Mouse (Mus musculus): ENCODE measurements around the gene Phex. TPM values are rescaled to one million over a fixed set of nuclear protein-coding genes. Genes with fewer than 3 reads are reported as not detected.

The Phex gene
- polyA plus RNA-seq, 1 experiment from 2014 or later = 4.1 TPM

DNA sequence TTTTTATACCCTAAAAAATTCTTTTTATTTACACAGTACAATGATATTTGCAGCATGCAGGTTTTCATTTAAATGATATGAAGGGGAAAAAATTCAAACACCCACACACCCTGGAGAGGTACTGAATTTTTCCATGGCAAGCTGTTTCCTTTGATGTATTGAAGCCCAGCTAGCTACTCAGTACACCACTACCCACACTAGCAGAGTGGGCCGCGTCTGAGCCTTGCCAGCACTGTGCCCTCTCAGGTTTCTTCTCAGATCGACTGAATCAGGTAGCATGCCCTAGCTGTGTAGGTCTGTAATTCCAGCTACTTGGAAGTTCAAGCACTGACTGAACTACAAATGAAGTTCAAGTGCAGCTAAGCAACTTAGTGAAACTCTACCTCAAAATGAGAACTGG lies 26.7 kb downstream of the Phex start:
- Histone ChIP-seq H3K4me3 (ENCODE audit: low read length) (no peak overlapping the region), H3K27me3 (ENCODE audit: control insufficient read depth, insufficient read depth, low read depth, low read length) (no peaks in the 10 kb centered on the region), H3K36me3 (ENCODE audit: control insufficient read depth, insufficient read depth, low read length) (no peaks in the 10 kb centered on the region), H3K9me3 (ENCODE audit: control insufficient read depth, low read length) (no peaks in the 10 kb centered on the region), H3K4me2 (ENCODE audit: low read depth, low read length) (no peak overlapping the region), H3K9ac (ENCODE audit: low read length) (no peak overlapping the region), H3K27ac (ENCODE audit: low read length) (no peak overlapping the region), H3K4me1 (replicated peaks; ENCODE audit: control insufficient read depth, insufficient read depth, low read length) (no peaks in the 10 kb centered on the region)
- no peak for ATAC-seq (ENCODE audit: low read depth)
- 83% methylated on average over 3 of the region's 3 CpGs for WGBS

DNA sequence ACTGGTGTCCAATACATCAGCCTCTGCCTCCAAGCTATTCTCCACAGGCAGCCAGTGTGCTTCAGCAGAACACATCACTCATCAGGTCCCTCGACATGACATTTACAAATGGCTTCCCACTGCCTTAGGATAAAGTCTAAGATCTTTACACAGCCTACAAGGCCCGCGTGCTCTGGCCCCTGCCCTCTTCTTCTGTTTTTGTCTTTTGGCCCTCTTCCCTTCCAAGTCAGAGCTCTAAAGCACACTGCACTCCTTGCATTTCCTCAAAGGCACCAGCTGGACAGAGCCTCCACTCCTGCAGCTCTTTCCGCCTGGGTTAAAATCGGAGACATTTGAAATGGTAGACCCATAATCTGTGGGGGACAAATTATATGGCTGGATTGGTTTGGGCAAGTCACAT lies 28.1 kb downstream of the Phex start:
- H3K9ac ChIP-seq (ENCODE audit: low read length) = no peak overlapping the region
- no peaks in the 10 kb centered on the region for H3K4me1 ChIP-seq (replicated peaks; ENCODE audit: control insufficient read depth, insufficient read depth, low read length)
- H3K36me3 ChIP-seq (ENCODE audit: control insufficient read depth, insufficient read depth, low read length) = no peaks in the 10 kb centered on the region
- no peak for ATAC-seq (ENCODE audit: low read depth)
- H3K27me3 ChIP-seq (ENCODE audit: control insufficient read depth, insufficient read depth, low read depth, low read length) = no peaks in the 10 kb centered on the region
- no peaks in the 10 kb centered on the region for H3K9me3 ChIP-seq (ENCODE audit: control insufficient read depth, low read length)
- no peak overlapping the region for H3K4me3 ChIP-seq (ENCODE audit: low read length)
- H3K27ac ChIP-seq (ENCODE audit: low read length) = no peak overlapping the region
- no peak overlapping the region for H3K4me2 ChIP-seq (ENCODE audit: low read depth, low read length)
- WGBS = 71% methylated on average over 5 of the region's 5 CpGs

DNA sequence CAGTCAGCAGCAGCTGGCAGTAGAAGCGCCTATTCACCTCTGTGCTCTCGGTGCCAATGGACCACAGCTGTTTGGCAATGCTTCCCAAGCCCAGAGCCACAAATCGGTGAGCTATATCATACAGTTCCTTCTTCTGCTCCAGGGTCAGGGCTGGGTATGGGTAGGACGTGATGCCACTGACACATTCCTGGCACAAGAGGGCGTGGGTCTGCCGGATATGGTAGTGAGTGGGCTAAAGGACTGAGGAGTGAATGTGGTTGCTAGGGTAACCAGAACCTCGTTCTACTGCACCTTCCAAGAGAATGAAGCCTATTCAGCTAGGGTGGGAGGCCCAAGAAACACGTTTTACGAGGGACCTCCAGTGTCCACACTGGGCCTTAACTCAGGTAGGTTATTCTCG lies 36.3 kb downstream of the Phex start:
- no peaks in the 10 kb centered on the region for H3K4me1 ChIP-seq (replicated peaks; ENCODE audit: control insufficient read depth, insufficient read depth, low read length)
- peak; percentile 49; the same call in 1 of the 2 replicates for ATAC-seq (ENCODE audit: low read depth)
- H3K9me3 ChIP-seq (ENCODE audit: control insufficient read depth, low read length) = no peaks in the 10 kb centered on the region
- H3K27ac ChIP-seq (ENCODE audit: low read length) = no peak overlapping the region
- WGBS = 60% methylated on average over 10 of the region's 10 CpGs
- H3K4me3 ChIP-seq (ENCODE audit: low read length) = no peak overlapping the region
- no peaks in the 10 kb centered on the region for H3K36me3 ChIP-seq (ENCODE audit: control insufficient read depth, insufficient read depth, low read length)
- no peak overlapping the region for H3K4me2 ChIP-seq (ENCODE audit: low read depth, low read length)
- H3K9ac ChIP-seq (ENCODE audit: low read length) = no peak overlapping the region
- no peaks in the 10 kb centered on the region for H3K27me3 ChIP-seq (ENCODE audit: control insufficient read depth, insufficient read depth, low read depth, low read length)

DNA sequence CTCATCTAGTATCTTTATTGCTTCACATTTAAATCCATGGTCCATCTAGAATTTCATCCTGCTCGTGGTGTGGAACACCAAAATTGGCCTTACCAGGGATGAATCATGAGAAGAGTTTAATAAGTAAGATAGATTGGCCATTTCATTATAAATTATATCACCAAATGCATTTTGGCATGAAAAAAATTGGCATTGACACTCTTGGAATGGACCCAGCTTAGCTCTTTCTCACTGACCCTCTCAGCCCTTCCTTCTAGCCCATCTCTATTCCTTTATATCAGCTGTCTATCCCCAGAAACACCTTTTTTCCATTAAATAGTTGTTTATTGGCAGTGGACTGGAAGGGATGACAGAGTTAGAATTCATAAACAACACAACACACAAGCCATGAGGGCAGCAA lies 37.7 kb downstream of the Phex start:
- no peak for ATAC-seq (ENCODE audit: low read depth)
- no peaks in the 10 kb centered on the region for H3K9me3 ChIP-seq (ENCODE audit: control insufficient read depth, low read length)
- no peak overlapping the region for H3K9ac ChIP-seq (ENCODE audit: low read length)
- H3K27ac ChIP-seq (ENCODE audit: low read length) = no peak overlapping the region
- no peaks in the 10 kb centered on the region for H3K27me3 ChIP-seq (ENCODE audit: control insufficient read depth, insufficient read depth, low read depth, low read length)
- H3K4me1 ChIP-seq (replicated peaks; ENCODE audit: control insufficient read depth, insufficient read depth, low read length) = no peaks in the 10 kb centered on the region
- no peak overlapping the region for H3K4me2 ChIP-seq (ENCODE audit: low read depth, low read length)
- no peak overlapping the region for H3K4me3 ChIP-seq (ENCODE audit: low read length)
- H3K36me3 ChIP-seq (ENCODE audit: control insufficient read depth, insufficient read depth, low read length) = no peaks in the 10 kb centered on the region
- WGBS = 50% methylated on average over 1 of the region's 1 CpGs

DNA sequence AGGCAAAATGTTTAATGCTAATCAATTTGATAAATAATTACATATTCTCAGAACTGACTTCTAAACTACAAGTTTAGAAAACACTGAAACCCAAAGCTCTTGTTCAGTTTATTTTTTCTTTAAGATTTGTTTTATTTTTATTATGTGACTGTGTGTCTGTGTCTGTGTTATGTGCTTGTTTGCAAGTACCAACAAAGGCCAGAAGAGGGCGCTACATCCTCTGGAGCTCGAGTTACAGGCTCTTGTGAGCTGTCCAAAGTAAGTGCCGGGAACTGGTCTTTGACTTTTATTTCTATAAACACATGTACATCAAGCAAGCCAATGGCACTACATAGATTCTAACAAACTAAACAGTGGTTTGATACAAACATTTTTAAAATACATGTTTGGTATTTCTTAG lies 41.2 kb downstream of the Phex start:
- WGBS = 50% methylated on average over 3 of the region's 3 CpGs

DNA sequence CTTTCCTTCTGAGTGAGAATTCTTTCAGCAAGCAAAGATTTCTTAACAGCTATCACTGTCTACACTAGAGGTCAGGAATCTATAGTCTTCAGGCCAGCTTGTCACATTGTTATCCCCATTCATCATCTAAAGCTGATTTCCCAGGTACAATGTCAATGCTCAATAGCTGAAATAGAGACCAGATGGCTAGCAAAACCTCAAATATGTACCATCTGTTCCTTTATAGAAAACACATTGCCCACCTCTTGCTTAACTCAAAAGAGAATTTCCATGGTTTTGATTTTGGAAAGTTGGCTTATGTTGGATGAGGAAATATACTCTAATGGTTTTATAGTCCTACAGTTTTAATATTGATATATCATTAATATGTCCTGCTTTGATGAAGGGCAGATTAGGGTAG lies 45.9 kb downstream of the Phex start:
- no peaks in the 10 kb centered on the region for H3K4me1 ChIP-seq (replicated peaks; ENCODE audit: control insufficient read depth, insufficient read depth, low read length)
- no peak overlapping the region for H3K9ac ChIP-seq (ENCODE audit: low read length)

More for the DNA sequence above, 41.2 kb downstream of the Phex start:
- no peaks in the 10 kb centered on the region for H3K27me3 ChIP-seq (ENCODE audit: control insufficient read depth, insufficient read depth, low read depth, low read length)
- H3K4me2 ChIP-seq (ENCODE audit: low read depth, low read length) = no peak overlapping the region
- H3K36me3 ChIP-seq (ENCODE audit: control insufficient read depth, insufficient read depth, low read length) = no peaks in the 10 kb centered on the region
- H3K27ac ChIP-seq (ENCODE audit: low read length) = no peak overlapping the region
- no peak for ATAC-seq (ENCODE audit: low read depth)
- no peak overlapping the region for H3K4me3 ChIP-seq (ENCODE audit: low read length)
- no peak overlapping the region for H3K9ac ChIP-seq (ENCODE audit: low read length)
- H3K4me1 ChIP-seq (replicated peaks; ENCODE audit: control insufficient read depth, insufficient read depth, low read length) = no peaks in the 10 kb centered on the region
- H3K9me3 ChIP-seq (ENCODE audit: control insufficient read depth, low read length) = no peaks in the 10 kb centered on the region

DNA sequence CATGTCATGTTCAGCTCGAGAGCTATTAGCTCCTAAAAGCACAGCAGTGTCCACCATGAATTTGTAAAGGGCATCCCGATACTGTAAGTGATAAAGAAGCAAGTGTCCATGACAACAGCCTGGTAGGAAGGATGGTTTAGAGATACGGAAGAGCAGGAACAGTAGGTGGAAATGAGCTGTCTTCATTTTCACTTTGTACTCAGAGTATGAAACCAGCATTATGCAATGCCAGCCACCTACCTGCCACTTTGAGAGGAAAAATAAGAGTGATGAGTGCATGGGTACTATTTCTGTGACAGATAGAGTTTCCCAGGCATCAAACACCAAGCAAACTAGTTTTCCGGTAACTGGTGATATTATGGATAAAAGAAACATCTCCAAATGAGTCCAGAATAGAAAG lies 59.6 kb downstream of the Phex start:
- no peaks in the 10 kb centered on the region for H3K4me1 ChIP-seq (replicated peaks; ENCODE audit: control insufficient read depth, insufficient read depth, low read length)
- WGBS = 73% methylated on average over 4 of the region's 4 CpGs
- H3K9ac ChIP-seq (ENCODE audit: low read length) = no peak overlapping the region
- H3K9me3 ChIP-seq (ENCODE audit: control insufficient read depth, low read length) = no peaks in the 10 kb centered on the region
- H3K27me3 ChIP-seq (ENCODE audit: control insufficient read depth, insufficient read depth, low read depth, low read length) = no peaks in the 10 kb centered on the region
- no peak overlapping the region for H3K4me2 ChIP-seq (ENCODE audit: low read depth, low read length)
- no peak overlapping the region for H3K27ac ChIP-seq (ENCODE audit: low read length)
- ATAC-seq (ENCODE audit: low read depth) = no peak
- H3K36me3 ChIP-seq (ENCODE audit: control insufficient read depth, insufficient read depth, low read length) = no peaks in the 10 kb centered on the region
- no peak overlapping the region for H3K4me3 ChIP-seq (ENCODE audit: low read length)

More for the DNA sequence above, 45.9 kb downstream of the Phex start:
- no peak overlapping the region for H3K27ac ChIP-seq (ENCODE audit: low read length)
- H3K27me3 ChIP-seq (ENCODE audit: control insufficient read depth, insufficient read depth, low read depth, low read length) = no peaks in the 10 kb centered on the region
- H3K36me3 ChIP-seq (ENCODE audit: control insufficient read depth, insufficient read depth, low read length) = no peaks in the 10 kb centered on the region
- no peak overlapping the region for H3K4me3 ChIP-seq (ENCODE audit: low read length)
- no peak overlapping the region for H3K4me2 ChIP-seq (ENCODE audit: low read depth, low read length)
- no peaks in the 10 kb centered on the region for H3K9me3 ChIP-seq (ENCODE audit: control insufficient read depth, low read length)
- no peak for ATAC-seq (ENCODE audit: low read depth)

DNA sequence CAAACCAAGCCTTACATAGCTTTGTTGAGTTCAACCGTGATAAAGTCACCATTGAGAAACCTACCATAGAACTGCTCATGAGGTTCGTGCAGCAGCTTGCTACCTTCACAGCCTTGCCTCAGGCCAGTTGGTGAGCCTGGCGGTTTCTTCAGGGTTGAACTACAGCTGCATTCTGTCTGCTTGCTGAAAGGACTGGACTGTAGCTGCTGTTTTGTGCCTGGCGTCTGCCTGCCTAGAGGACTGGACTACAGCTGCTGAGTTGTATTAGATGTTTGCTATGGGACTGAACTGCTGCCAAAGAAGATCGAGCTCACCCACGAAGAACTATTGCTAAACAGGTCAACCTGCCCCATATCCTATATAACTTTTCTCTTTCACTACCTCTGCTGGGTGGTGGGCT lies 68.9 kb downstream of the Phex start:
- Histone ChIP-seq H3K4me3 (ENCODE audit: low read length) (no peak overlapping the region), H3K9ac (ENCODE audit: low read length) (no peak overlapping the region), H3K4me2 (ENCODE audit: low read depth, low read length) (no peak overlapping the region), H3K9me3 (ENCODE audit: control insufficient read depth, low read length) (no peaks in the 10 kb centered on the region), H3K4me1 (replicated peaks; ENCODE audit: control insufficient read depth, insufficient read depth, low read length) (no peaks in the 10 kb centered on the region), H3K36me3 (ENCODE audit: control insufficient read depth, insufficient read depth, low read length) (no peaks in the 10 kb centered on the region), H3K27ac (ENCODE audit: low read length) (no peak overlapping the region), H3K27me3 (ENCODE audit: control insufficient read depth, insufficient read depth, low read depth, low read length) (no peaks in the 10 kb centered on the region)
- 74% methylated on average over 6 of the region's 6 CpGs for WGBS
- peak; percentile 84 for ATAC-seq (ENCODE audit: low read depth)

DNA sequence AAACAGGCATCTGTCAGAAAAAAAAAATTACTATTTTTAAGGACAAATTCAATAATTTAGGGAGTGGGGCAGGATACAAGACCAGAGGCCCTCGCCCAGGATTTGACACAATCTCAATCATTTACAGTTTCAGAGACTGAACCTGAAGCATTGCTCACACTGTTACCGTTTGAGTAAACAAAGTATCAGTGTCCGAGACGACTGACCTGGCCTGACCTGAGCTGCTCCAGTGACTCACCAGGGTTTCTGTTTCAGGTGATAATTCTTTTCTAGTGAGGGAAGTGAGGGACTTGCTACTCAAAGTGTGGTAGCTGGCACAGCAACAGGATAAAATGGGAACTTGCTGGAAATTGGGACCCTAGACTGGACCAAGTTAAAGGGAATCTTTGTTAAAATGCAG lies 80.4 kb downstream of the Phex start:
- H3K4me2 ChIP-seq (ENCODE audit: low read depth, low read length) = no peak overlapping the region
- no peak for ATAC-seq (ENCODE audit: low read depth)

DNA sequence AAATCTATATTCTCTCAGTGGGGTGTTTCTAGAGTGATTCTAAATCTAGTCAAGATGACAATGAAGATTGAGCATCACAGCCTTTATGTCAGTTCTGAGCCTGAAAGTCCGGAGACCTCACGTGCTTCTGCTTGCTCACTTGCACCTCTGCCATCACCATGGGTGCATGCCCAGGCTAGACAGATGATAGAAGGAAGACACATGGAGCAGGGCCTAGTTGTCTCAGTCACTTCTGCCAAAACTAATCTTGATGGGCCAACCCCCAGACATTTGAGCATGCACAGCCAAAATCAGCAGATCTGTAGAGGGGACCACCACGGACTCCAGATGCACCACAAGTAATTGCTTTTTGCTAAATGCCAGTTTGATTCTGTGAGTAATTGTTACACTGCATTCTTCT lies 85.3 kb downstream of the Phex start:
- H3K9ac ChIP-seq (ENCODE audit: low read length) = no peak overlapping the region
- H3K4me3 ChIP-seq (ENCODE audit: low read length) = no peak overlapping the region
- H3K4me2 ChIP-seq (ENCODE audit: low read depth, low read length) = no peak overlapping the region
- peak; percentile 79 for ATAC-seq (ENCODE audit: low read depth)
- no peaks in the 10 kb centered on the region for H3K36me3 ChIP-seq (ENCODE audit: control insufficient read depth, insufficient read depth, low read length)
- no peaks in the 10 kb centered on the region for H3K9me3 ChIP-seq (ENCODE audit: control insufficient read depth, low read length)
- H3K4me1 ChIP-seq (replicated peaks; ENCODE audit: control insufficient read depth, insufficient read depth, low read length) = no peaks in the 10 kb centered on the region
- H3K27me3 ChIP-seq (ENCODE audit: control insufficient read depth, insufficient read depth, low read depth, low read length) = no peaks in the 10 kb centered on the region
- H3K27ac ChIP-seq (ENCODE audit: low read length) = no peak overlapping the region
- WGBS = 69% methylated on average over 3 of the region's 3 CpGs

More for the DNA sequence above, 80.4 kb downstream of the Phex start:
- Histone ChIP-seq H3K9ac (ENCODE audit: low read length) (no peak overlapping the region), H3K4me1 (replicated peaks; ENCODE audit: control insufficient read depth, insufficient read depth, low read length) (no peaks in the 10 kb centered on the region), H3K9me3 (ENCODE audit: control insufficient read depth, low read length) (no peaks in the 10 kb centered on the region), H3K27me3 (ENCODE audit: control insufficient read depth, insufficient read depth, low read depth, low read length) (no peaks in the 10 kb centered on the region), H3K36me3 (ENCODE audit: control insufficient read depth, insufficient read depth, low read length) (no peaks in the 10 kb centered on the region), H3K4me3 (ENCODE audit: low read length) (no peak overlapping the region), H3K27ac (ENCODE audit: low read length) (no peak overlapping the region)
- WGBS = 39% methylated on average over 4 of the region's 4 CpGs
